Mouse (Mus musculus): ENCODE measurements at regions not wholly inside any gene's neighbourhood (a gene's known extent, or its start where the extent isn't known, plus 50 kb on each side); places are given as distances from the start of the nearest gene placed in this dataset.

- no peak for DNase-seq
Observed at GRCm38 (mm10) chr10:117445181-117445790, 65.5 kb upstream of the Cpsf6 start.

DNA sequence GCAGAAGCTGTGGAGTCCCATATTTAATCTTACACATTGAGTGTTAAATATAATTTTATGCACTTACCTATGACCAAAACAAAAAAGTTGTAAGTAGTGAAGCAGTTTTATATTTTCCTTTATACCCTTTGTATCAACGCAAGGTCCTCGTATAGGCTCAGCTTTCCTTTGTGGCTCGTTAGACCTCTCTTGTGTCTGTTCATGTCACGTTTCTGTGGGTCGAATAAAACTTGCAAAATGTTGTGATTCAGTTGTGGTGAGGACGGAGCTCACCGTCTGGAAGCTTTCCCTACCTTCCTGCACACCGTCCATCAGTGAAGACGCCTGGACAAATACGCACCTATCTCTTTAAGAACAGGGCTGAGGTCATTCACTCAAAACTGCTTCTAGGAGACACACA is 64.9 kb upstream of the Cpsf6 start:
- DNase-seq = no peak

DNA sequence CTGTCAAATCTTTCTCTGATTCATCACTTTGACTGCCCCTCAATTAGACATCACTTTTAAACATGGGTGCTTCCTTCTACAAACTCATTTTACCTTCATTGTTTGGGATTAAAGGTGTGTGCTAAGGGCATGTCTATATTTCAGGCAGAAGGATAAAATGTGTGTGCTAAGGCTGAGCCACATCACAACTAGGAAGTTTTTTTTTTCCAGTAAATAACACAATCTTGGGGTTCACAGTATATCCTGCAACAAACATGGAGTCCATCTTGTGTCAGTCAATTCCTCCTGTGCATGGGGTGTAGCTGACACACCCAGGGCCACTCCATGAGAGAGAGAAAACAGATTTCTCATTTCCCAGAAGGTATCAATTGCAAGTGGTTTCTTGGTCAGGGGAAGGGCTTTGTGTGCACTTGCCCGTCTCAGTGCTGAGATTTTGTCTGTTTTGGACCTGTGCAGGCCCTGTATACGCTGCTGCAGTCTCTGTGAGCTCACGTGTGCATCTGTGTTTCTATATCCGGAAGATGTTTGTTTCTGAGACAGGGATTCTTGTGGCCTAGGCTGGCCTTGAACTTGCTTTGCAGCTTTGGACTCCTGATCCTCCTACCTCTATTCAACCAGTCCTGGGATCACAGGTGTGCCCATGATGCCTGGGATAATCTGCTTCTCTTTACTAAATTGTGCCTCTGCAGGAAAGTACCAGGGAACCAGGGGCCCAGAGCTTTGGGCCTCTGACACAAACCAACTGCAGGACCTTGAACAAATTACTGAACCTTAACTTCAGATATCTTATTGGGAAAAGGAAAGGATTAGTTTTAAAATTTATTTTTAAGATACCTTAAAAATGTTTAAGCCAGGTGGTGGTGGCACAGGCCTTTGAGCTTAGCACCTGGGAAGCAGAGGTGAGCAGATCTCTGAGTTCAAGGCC is 63.9 kb upstream of the Cpsf6 start:
- no peak for DNase-seq

GRCm38 (mm10) chr10:117441979-117442803 is 62.4 kb upstream of the Cpsf6 start:
- no peak for DNase-seq

- no peak for DNase-seq
Observed at GRCm38 (mm10) chr10:117441121-117441978, 61.5 kb upstream of the Cpsf6 start.

- no peak for DNase-seq
Observed at GRCm38 (mm10) chr10:117440225-117440976, 60.6 kb upstream of the Cpsf6 start.

- DNase-seq = no peak
Observed at GRCm38 (mm10) chr10:117439206-117440110, 59.6 kb upstream of the Cpsf6 start.

GRCm38 (mm10) chr10:117438614-117439193 is 58.9 kb upstream of the Cpsf6 start:
- DNase-seq = no peak

DNA sequence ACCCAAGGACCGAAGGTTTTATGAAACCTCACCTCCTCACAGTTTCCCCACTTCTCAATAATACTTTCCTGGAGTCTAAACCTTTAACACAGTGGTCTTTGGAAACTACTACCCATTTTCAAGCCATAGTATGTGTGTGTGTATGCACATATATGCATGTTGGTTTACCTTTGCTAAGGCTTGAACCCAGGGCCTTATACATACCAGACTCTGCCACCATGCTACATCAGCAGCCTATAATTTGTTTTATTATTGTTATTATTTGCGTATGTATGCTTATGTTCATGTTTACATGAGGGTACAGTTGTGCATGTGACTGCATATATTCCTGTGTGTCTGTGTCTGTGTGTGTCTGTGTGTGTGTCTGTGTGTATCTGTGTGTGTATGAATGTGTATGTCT is 58.2 kb upstream of the Cpsf6 start:
- no peak for DNase-seq

GRCm38 (mm10) chr10:117436875-117437715 is 57.3 kb upstream of the Cpsf6 start:
- DNase-seq = peak; percentile 42 to 56

GRCm38 (mm10) chr10:117436308-117436874 is 56.6 kb upstream of the Cpsf6 start:
- DNase-seq = no peak

- peak in 1 of 2 experiments; percentile 21 for DNase-seq
Observed at GRCm38 (mm10) chr10:117435734-117436121, 55.9 kb upstream of the Cpsf6 start.

DNA sequence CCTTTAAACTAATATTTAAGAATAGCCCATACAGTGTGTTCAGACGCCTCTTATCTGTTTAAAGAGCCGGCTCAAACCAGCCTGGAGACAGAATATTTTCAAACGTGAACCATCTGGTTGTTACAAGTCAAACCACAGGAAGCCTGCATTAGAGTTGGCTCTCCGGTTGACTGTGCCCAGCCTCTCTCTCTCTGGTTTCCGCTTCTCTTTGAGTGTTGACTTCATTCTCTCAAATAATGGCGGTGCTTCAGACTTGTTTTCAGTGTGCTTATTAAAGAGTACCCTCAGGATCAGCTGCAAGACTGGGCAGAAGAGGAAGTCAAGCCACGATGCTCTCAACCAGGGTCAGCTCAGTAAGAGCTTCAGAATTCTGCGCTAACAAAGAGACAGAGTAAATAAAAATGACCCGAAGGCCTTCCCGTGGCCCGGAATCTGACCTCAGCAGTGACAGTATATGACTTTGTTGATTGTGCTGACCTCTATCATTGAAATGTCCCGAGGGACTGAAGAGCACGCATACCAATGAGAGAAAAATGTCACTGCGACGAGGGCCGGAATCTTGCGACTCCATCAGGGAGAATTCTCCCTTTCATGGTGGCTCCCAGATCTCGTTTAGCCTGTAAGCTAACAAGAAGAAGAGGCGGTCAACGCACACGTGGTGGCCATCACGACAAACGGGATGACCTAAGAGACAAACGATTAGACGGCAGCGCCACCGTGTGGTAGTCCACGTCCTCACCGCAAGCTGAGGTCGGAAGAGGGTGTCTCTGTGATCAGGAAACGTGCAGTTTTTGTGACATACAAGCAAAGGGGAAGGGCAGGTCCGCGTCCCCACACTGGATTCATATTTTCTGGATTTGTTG is 55.3 kb upstream of the Cpsf6 start:
- peak; percentile 92 to 93 for DNase-seq

DNA sequence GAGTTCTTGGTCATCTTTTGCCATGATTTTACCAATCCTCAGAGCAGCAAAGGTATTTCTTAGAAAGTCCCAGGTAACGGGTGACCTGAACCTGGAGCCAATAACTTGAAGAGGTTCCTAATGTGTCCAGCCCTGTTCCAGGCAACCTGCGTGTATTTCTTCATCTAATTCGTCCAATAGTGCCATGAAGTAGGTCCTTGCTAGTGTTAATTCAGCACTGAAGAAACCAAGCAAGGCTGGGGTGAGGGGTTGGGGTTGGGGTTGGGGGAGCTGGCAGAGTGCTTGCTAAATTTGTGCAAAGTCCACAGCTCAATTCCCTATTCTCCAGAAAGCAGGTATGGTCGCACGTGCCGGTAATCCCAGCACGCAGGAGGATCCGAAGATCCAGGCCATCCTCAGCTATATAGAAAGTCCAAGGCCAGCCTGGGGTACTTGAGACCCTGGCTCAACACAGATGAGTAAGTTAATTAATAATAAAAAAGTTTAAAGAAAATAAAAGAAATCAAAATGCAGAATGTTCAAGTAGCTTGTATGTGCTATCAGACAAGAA is 54.6 kb upstream of the Cpsf6 start:
- DNase-seq = no peak

GRCm38 (mm10) chr10:117433547-117434292 is 53.9 kb upstream of the Cpsf6 start:
- no peak for DNase-seq

DNA sequence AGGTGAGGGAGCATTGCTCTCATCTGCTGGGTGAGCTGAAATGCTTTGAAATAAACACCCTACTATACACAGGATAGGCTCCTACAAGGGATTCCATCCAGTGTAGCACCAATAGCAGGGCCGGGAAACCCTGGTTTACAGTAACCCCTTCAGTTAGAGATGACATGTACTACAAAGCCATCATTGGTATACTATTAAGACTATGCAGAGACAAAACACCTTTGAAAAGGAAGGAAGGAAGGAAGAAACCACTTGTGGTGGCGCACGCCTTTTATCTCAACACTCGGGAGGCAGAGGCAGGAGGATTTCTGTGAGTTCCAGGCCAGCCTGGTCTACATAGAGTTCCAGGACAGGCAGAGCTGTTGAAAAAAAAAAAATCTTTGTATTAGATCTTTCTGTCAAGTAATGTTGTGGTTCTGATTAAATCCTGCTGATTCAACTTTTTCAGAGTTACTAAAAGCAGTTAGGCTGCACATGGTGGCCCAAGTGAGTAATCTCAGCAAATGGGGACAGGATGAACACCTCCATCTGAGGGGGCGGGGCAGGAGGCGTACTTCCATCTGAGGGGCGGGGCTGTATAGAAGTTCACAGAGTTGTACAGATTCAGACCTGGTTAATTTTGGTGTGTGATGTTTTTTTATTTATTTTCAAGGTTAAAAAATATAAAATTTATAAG is 53.2 kb upstream of the Cpsf6 start:
- DNase-seq = no peak

Measured in cerebellum, postnatal 36 days (tissue).